Mouse (Mus musculus): ENCODE results near the gene Ror1. TPM values are rescaled to one million over a fixed set of nuclear protein-coding genes. Genes with fewer than 3 reads are reported as not detected.
A peak's percentile ranks its signal among the peaks of the same experiment; 100 is the strongest.

Gene Ror1
- polyA plus RNA-seq (2012; rRNA removed), result 8.9 and 11.8 TPM in 2 replicates

- DNase-seq (ENCODE audit: low spot score), result peak; percentile 72
Measured at GRCm38 (mm10) chr4:100095685-100096595, at the start of gene Ror1. Ror1 (plus strand) TSS chr4:100095791.

- no peak for DNase-seq (ENCODE audit: low spot score)
Measured at GRCm38 (mm10) chr4:100047066-100047465, 48.5 kb upstream of the Ror1 start.

GRCm38 (mm10) chr4:100048351-100048950 lies 47.1 kb upstream of the Ror1 start:
- DNase-seq (ENCODE audit: low spot score), result no peak

GRCm38 (mm10) chr4:100051767-100052166 lies 43.8 kb upstream of the Ror1 start:
- no peak for DNase-seq (ENCODE audit: low spot score)

- DNase-seq (ENCODE audit: low spot score), result no peak
Measured at GRCm38 (mm10) chr4:100052258-100052657, 43.3 kb upstream of the Ror1 start.

- no peak for DNase-seq (ENCODE audit: low spot score)
Measured at GRCm38 (mm10) chr4:100056046-100056445, 39.5 kb upstream of the Ror1 start.

- no peak for DNase-seq (ENCODE audit: low spot score)
Measured at GRCm38 (mm10) chr4:100056446-100056845, 39.1 kb upstream of the Ror1 start.

GRCm38 (mm10) chr4:100057381-100057780 lies 38.2 kb upstream of the Ror1 start:
- no peak for DNase-seq (ENCODE audit: low spot score)

GRCm38 (mm10) chr4:100058631-100059030 lies 37.0 kb upstream of the Ror1 start:
- DNase-seq (ENCODE audit: low spot score), result no peak

GRCm38 (mm10) chr4:100059811-100060210 lies 35.8 kb upstream of the Ror1 start:
- no peak for DNase-seq (ENCODE audit: low spot score)

GRCm38 (mm10) chr4:100061396-100062066 lies 34.1 kb upstream of the Ror1 start:
- DNase-seq (ENCODE audit: low spot score), result no peak

GRCm38 (mm10) chr4:100065686-100066085 lies 29.9 kb upstream of the Ror1 start:
- DNase-seq (ENCODE audit: low spot score), result no peak

GRCm38 (mm10) chr4:100070101-100070500 lies 25.5 kb upstream of the Ror1 start:
- no peak for DNase-seq (ENCODE audit: low spot score)

GRCm38 (mm10) chr4:100096596-100097181 lies 1.1 kb downstream of the Ror1 start:
- no peak for DNase-seq (ENCODE audit: low spot score)

GRCm38 (mm10) chr4:100097364-100097979 lies 1.9 kb downstream of the Ror1 start:
- DNase-seq (ENCODE audit: low spot score), result no peak

GRCm38 (mm10) chr4:100101066-100101820 lies 5.7 kb downstream of the Ror1 start:
- DNase-seq (ENCODE audit: low spot score), result no peak

- DNase-seq (ENCODE audit: low spot score), result no peak
Measured at GRCm38 (mm10) chr4:100101844-100102243, 6.3 kb downstream of the Ror1 start.

- no peak for DNase-seq (ENCODE audit: low spot score)
Measured at GRCm38 (mm10) chr4:100104241-100104640, 8.7 kb downstream of the Ror1 start.

GRCm38 (mm10) chr4:100107593-100107992 lies 12.0 kb downstream of the Ror1 start:
- DNase-seq (ENCODE audit: low spot score), result no peak

- DNase-seq (ENCODE audit: low spot score), result no peak
Measured at GRCm38 (mm10) chr4:100108551-100108950, 13.0 kb downstream of the Ror1 start.

GRCm38 (mm10) chr4:100114148-100114547 lies 18.6 kb downstream of the Ror1 start:
- DNase-seq (ENCODE audit: low spot score), result no peak
